Mouse (Mus musculus): ENCODE measurements at regions not wholly inside any gene's neighbourhood (a gene's known extent, or its start where the extent isn't known, plus 50 kb on each side); places are given as distances from the start of the nearest gene placed in this dataset.

- TF ChIP-seq GABPA (IDR thresholded peaks at IDR 0.05; ENCODE audit: insufficient replicate concordance, low read depth, low read length) (no peak), RCOR1 (conservative IDR thresholded peaks at IDR 0.05; ENCODE audit: low read depth, low read length) (no peak), USF2 (conservative IDR thresholded peaks at IDR 0.05; ENCODE audit: low read depth, low read length) (no peak), CHD2 (IDR thresholded peaks at IDR 0.05; ENCODE audit: low read length) (no peak), USF1 (IDR thresholded peaks at IDR 0.05; ENCODE audit: low read depth, low read length) (no peak), CTCF (conservative IDR thresholded peaks at IDR 0.05 in 1 of 2, IDR thresholded peaks at IDR 0.05 in 1 of 2; ENCODE audit: low read depth in 2 of 2, low read length in 2 of 2) (no peak), POLR2A (IDR thresholded peaks at IDR 0.05; ENCODE audit: low read depth, low read length) (no peak), BHLHE40 (IDR thresholded peaks at IDR 0.05; ENCODE audit: low read depth, low read length) (no peak)
These were observed 181.4 kb upstream of the Mon1b start for GRCm38 (mm10) chr8:113454022-113454421.

Data from CH12.LX (cell line).